Mouse (Mus musculus): ENCODE results near the gene Noct. TPM values are rescaled to one million over a fixed set of nuclear protein-coding genes. Genes with fewer than 3 reads are reported as not detected.
"Not testable (repeated sequence)": the region's sequence is repeated elsewhere in the genome, so short reads cannot be mapped to it uniquely, and the experiment has no call there.

Noct gene
- 28.2 and 33.0 TPM in 2 replicates for polyA plus RNA-seq (2012; rRNA removed)

GRCm38 (mm10) chr3:51224363-51225225 lies at the start of gene Noct:
Gene Noct, plus strand, starts transcription at chr3:51224447.
- TF ChIP-seq POLR2A (IDR thresholded peaks at IDR 0.05; ENCODE audit: borderline replicate concordance, extremely low read depth, insufficient read depth, insufficient read length, poor library complexity, severe bottlenecking) (peak; percentile 93), CTCF (IDR thresholded peaks at IDR 0.05; ENCODE audit: borderline replicate concordance, extremely low read depth, insufficient read depth, insufficient read length) (no peak)
- DNase-seq (ENCODE audit: low read depth), result peak; percentile 96

DNA sequence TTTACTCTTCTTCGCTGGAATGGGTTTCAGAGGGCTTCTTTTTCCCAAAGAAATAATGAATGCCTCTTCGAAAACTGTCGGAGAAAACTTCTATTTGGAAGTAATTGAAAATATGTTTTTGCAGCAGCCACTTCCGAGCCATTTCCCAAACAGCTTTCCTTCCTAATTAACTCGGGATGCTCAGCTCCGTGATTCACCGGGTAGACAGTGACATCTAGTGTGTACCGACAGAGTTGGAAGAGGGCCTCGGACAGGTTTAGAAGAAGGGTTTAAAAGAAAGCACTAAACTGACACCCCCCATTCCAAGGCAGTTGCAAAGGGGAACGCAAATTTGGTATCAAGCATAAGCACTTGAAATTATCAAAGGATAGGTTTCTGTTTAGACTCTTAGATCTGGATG lies 46.1 kb upstream of the Noct start:
- no peak for TF ChIP-seq POLR2A (IDR thresholded peaks at IDR 0.05; ENCODE audit: borderline replicate concordance, extremely low read depth, insufficient read depth, insufficient read length, poor library complexity, severe bottlenecking)
- peak; percentile 49; the same call in 1 of the 2 replicates for TF ChIP-seq CTCF (IDR thresholded peaks at IDR 0.05; ENCODE audit: borderline replicate concordance, extremely low read depth, insufficient read depth, insufficient read length)
- DNase-seq (ENCODE audit: low read depth), result peak; percentile 65

GRCm38 (mm10) chr3:51179460-51180146 lies 44.6 kb upstream of the Noct start:
- TF ChIP-seq POLR2A (IDR thresholded peaks at IDR 0.05; ENCODE audit: borderline replicate concordance, extremely low read depth, insufficient read depth, insufficient read length, poor library complexity, severe bottlenecking) (no peak), CTCF (IDR thresholded peaks at IDR 0.05; ENCODE audit: borderline replicate concordance, extremely low read depth, insufficient read depth, insufficient read length) (no peak)
- peak; percentile 83 for DNase-seq (ENCODE audit: low read depth)

DNA sequence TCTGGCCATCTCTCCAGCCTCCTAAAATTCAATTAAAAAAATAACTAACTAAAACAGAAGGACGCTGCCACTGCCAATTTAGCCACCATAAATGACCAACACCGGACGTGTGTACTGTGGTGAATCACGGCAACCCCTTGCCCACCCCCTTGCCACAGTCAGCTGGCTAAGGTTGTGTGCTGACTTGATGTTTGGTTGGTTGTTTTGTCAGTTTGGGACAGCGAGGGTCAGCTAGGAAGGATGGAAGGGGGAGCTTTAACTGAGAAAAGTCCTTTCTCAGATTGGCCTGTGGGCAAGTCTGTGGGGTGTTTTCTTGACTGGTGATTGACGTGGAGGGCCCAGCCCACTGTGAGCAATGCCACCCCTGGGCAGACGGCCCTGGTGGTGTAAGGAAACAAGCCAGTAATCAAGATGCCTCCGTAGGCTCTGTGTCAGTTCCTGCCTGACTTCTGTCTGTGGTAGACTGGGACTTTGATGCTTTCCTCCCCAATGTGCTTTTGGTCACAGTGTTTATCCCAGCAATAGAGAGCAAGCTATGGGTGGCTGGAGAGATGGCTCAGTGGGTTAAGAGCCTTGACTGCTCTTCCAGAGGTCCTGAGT lies 43.8 kb upstream of the Noct start:
- TF ChIP-seq POLR2A (IDR thresholded peaks at IDR 0.05; ENCODE audit: borderline replicate concordance, extremely low read depth, insufficient read depth, insufficient read length, poor library complexity, severe bottlenecking), result no peak
- TF ChIP-seq CTCF (IDR thresholded peaks at IDR 0.05; ENCODE audit: borderline replicate concordance, extremely low read depth, insufficient read depth, insufficient read length), result no peak
- DNase-seq (ENCODE audit: low read depth), result no peak

DNA sequence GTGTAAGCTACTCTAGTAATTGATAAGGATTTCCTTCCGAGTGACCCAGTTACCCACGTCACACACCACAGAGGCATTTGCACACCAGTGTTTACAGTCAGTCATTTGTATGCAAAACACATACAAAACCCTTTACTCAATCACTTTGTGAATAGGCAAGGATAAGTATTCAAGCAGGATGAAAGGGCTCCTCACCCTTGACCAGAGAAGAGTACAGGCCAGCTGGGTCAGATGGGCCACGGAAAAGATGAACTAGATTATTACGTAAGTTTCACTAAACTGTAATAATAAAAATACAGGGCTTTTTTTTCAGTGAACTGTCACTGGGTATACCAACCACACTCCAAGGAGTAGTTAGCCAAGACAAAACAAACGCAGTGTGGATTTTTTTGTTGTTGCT lies 41.8 kb upstream of the Noct start:
- no peak for DNase-seq (ENCODE audit: low read depth)
- TF ChIP-seq CTCF (IDR thresholded peaks at IDR 0.05; ENCODE audit: borderline replicate concordance, extremely low read depth, insufficient read depth, insufficient read length) (no peak), POLR2A (IDR thresholded peaks at IDR 0.05; ENCODE audit: borderline replicate concordance, extremely low read depth, insufficient read depth, insufficient read length, poor library complexity, severe bottlenecking) (no peak)

- not testable (repeated sequence) for DNase-seq (ENCODE audit: low read depth)
These were observed 40.7 kb upstream of the Noct start for GRCm38 (mm10) chr3:51183508-51183907.

DNA sequence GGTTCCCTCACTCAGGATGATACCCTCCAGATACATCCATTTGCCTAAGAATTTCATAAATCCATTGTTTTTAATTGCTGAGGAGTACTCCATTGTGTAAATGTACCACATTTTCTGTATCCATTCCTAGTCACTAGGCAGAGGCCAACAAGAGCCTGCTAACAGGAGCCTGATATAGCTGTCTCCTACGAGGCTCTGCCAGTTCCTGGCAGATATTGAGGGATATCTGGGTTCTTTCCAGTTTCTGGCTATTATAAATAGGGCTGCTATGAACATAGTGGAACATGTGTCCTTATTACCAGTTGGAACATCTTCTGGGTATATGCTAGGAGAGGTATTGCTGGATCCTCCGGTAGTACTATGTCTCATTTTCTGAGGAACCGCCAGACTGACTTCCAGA lies 40.3 kb upstream of the Noct start:
- DNase-seq (ENCODE audit: low read depth), result not testable (repeated sequence)

DNA sequence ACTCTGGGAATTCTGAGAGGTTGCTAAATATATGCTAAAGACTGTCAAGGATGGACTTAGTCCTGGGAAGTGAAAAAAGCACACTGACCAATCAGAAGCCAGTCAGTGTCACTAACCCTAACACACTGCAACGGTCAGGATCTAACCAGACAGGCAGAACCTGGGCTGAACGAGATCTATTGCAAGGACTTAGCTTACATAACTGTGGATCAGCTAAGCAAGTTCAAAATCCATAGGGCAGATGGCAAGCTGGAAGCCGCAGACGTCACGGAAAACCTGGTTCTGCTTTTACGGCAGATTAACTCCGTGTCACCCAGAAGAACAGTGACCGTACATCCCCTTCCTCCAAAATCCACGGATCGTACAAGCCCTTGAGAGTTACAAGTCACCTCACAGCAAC lies 39.5 kb upstream of the Noct start:
- TF ChIP-seq CTCF (IDR thresholded peaks at IDR 0.05; ENCODE audit: borderline replicate concordance, extremely low read depth, insufficient read depth, insufficient read length) (no peak), POLR2A (IDR thresholded peaks at IDR 0.05; ENCODE audit: borderline replicate concordance, extremely low read depth, insufficient read depth, insufficient read length, poor library complexity, severe bottlenecking) (no peak)
- no peak for DNase-seq (ENCODE audit: low read depth)

DNA sequence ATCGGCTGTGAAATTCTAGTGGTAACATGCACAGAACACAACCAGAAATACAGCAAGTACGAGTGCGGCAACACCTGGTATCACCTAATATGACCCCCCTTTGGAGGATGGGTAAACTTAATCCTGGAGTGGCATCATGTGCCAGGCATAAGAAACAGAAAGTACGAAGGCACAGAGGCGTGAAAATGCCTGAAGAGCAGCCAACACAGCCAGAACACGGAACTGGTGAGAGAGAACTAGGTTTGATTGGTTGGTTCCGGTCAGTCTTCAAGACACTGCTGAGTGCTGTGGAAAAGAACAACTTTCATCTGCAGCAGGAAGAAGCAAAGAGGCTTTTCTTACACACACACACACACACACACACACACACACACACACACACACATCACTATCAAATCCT lies 38.8 kb upstream of the Noct start:
- no peak for DNase-seq (ENCODE audit: low read depth)
- TF ChIP-seq POLR2A (IDR thresholded peaks at IDR 0.05; ENCODE audit: borderline replicate concordance, extremely low read depth, insufficient read depth, insufficient read length, poor library complexity, severe bottlenecking) (no peak), CTCF (IDR thresholded peaks at IDR 0.05; ENCODE audit: borderline replicate concordance, extremely low read depth, insufficient read depth, insufficient read length) (no peak)

DNA sequence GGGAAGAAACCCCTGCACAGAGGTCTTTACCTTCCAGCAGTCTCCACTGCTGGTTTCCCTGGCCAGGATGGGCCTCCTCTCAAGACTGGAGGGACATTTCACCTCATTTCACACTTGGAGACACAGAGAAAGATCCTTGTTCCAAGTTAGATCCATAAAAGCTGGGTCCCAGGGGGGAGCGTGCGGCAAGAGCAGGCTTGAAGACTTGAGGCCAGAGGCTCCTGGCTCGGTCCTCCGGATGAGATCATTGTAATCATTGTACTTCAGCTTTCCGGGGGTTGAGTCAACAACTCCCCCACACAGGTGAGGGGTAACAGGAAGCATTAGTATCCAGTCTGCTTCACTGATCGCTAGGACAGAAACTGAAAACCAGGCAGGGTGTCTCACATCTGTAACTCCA lies 30.2 kb upstream of the Noct start:
- TF ChIP-seq POLR2A (IDR thresholded peaks at IDR 0.05; ENCODE audit: borderline replicate concordance, extremely low read depth, insufficient read depth, insufficient read length, poor library complexity, severe bottlenecking) (no peak), CTCF (IDR thresholded peaks at IDR 0.05; ENCODE audit: borderline replicate concordance, extremely low read depth, insufficient read depth, insufficient read length) (no peak)
- no peak for DNase-seq (ENCODE audit: low read depth)

DNA sequence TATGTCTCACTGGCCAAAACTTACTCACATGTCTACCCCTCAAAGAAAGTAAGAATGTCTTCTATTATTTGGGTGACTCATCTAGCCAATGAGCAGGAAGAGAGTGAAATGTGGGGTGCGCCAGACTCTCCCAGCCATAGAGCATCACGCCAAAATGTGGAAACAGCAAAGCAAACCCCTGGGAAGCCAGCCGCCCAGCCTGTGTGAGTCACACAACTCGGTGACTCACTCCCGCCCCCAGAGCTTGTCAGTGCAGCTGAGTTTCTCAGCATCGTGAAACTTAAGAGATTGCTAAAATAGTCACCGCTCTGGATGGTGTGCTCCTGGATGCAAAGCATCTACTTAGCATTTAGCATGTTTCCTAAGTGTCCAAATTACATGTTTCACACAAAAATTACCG lies 28.9 kb upstream of the Noct start:
- no peak for TF ChIP-seq POLR2A (IDR thresholded peaks at IDR 0.05; ENCODE audit: borderline replicate concordance, extremely low read depth, insufficient read depth, insufficient read length, poor library complexity, severe bottlenecking)
- TF ChIP-seq CTCF (IDR thresholded peaks at IDR 0.05; ENCODE audit: borderline replicate concordance, extremely low read depth, insufficient read depth, insufficient read length), result no peak
- no peak for DNase-seq (ENCODE audit: low read depth)

DNA sequence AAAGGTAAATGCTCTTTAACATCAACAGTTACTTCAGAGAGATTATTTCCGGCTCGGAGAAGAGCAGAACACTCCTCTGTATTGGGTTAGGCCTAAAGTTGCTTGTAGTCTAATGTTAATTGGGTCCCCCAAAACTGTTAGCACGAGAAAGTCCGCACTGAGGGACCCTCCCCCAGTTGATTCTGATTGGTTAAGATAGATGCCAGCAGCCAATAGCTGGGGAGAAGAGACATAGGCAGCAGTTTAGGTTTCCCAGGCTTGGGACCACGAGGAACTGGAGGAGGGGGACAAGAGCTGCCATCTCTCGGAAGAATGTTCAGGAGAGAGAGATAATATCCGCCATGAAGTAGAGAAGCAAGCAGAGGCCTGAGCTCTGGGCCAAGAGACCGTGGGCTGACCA lies 28.5 kb upstream of the Noct start:
- peak; percentile 28 for DNase-seq (ENCODE audit: low read depth)

More for the DNA sequence above, 28.5 kb upstream of the Noct start:
- TF ChIP-seq POLR2A (IDR thresholded peaks at IDR 0.05; ENCODE audit: borderline replicate concordance, extremely low read depth, insufficient read depth, insufficient read length, poor library complexity, severe bottlenecking) (no peak), CTCF (IDR thresholded peaks at IDR 0.05; ENCODE audit: borderline replicate concordance, extremely low read depth, insufficient read depth, insufficient read length) (no peak)
